ENCODE assay signal across 9 mouse cellular contexts in the genomic region with DNA sequence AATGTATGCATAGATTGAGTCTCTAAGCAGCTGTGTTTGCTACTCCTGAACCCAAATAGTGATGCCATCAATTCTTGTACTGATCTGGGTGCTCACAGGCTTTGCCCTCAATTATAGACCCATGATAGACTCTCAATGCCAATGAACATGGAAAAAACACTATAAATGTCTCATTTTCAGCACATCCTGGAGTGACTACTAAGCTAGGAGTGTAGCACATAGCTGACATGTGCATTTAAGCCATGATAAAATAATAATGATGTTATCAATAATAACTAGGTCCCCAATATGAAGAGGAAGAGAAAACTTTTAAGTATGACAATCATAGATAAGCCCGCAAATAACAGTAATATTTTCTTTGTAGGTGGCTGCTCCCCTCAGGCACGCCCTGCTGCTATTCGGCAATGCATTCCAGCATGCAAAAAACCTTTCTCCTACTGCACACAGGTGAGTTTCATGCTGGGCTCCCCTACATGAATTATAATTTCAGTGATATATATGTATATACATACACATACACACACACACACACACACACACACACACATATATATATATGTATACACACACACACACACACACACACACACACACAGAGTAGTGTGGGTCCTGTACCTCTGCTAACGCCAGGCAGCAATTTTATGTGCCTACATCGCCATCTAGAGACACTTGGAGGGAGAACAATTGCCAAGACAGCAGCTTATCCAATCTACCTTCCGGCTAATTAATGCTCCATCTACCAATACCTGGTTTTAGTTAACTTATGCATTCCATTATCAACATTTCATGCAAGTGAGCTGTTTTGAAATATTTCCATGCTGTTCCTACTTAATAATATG.
DNase-seq lines count a peak whose midpoint lies in the region; ATAC-seq and TF ChIP-seq lines count a peak whose summit lies in the region.
"Had no signal": no experiment of that assay in that cellular context is flagged by ENCODE, and none has a peak within 500 bp of the region (broad histone marks: within the 10 kb centered on the region; RNA-seq: fewer than 3 reads in every experiment).

No protein-coding gene starts in this region.

- intact Hi-C loops in gastrocnemius, postnatal 14 days (cut with DNase I; ENCODE audit: low total_unique reads) = no loop called here

- H3K4me3 ChIP-seq in heart, embryonic 10.5 days = no peak overlapping the region
- no peak overlapping the region for H3K4me3 ChIP-seq in forebrain, embryonic 14.5 days (ENCODE audit: low read depth, low read length)
- H3K4me3 ChIP-seq in liver, postnatal 0 days (ENCODE audit: low read depth, low read length) = no peak overlapping the region

- peak; percentile 75 for ATAC-seq in forebrain, embryonic 14.5 days
- ATAC-seq in liver, postnatal 0 days = no peak

- TF ChIP-seq CTCF in brain, embryonic 14.5 days (IDR thresholded peaks at IDR 0.05; ENCODE audit: borderline replicate concordance, extremely low read depth, insufficient read depth, insufficient read length) = peak; percentile 67; the same call in 1 of the 2 replicates
- TF ChIP-seq CTCF in liver, postnatal 0 days (IDR thresholded peaks at IDR 0.05; ENCODE audit: low read depth) = peak; percentile 61

- H3K9me3 ChIP-seq in heart, embryonic 10.5 days = no peaks in the 10 kb centered on the region
- no peaks in the 10 kb centered on the region for H3K9me3 ChIP-seq in forebrain, embryonic 14.5 days (replicated peaks; ENCODE audit: control insufficient read depth, low read length)
- no peaks in the 10 kb centered on the region for H3K9me3 ChIP-seq in liver, postnatal 0 days (ENCODE audit: low read length)

- no peaks in the 10 kb centered on the region for H3K4me1 ChIP-seq in heart, embryonic 10.5 days
- no peaks in the 10 kb centered on the region for H3K4me1 ChIP-seq in forebrain, embryonic 14.5 days (ENCODE audit: control insufficient read depth, insufficient read depth, low read length)
- no peaks in the 10 kb centered on the region for H3K4me1 ChIP-seq in liver, postnatal 0 days (ENCODE audit: insufficient read depth)

- no peak for TF ChIP-seq EP300 in liver, postnatal 0 days (IDR thresholded peaks at IDR 0.05; ENCODE audit: low read depth)

- H3K27ac ChIP-seq in heart, embryonic 10.5 days = no peak overlapping the region
- no peak overlapping the region for H3K27ac ChIP-seq in forebrain, embryonic 14.5 days (ENCODE audit: low read depth, low read length)
- no peak overlapping the region for H3K27ac ChIP-seq in liver, postnatal 0 days (ENCODE audit: low read depth)
- H3K27ac ChIP-seq: macrophage had no signal

- TF ChIP-seq POLR2A in brain, embryonic 14.5 days (IDR thresholded peaks at IDR 0.05; ENCODE audit: borderline replicate concordance, extremely low read depth, insufficient read depth, insufficient read length, poor library complexity, severe bottlenecking) = no peak

- 45% methylated on average over 6 of the region's 6 CpGs for WGBS in heart, embryonic 10.5 days
- 47% methylated on average over 6 of the region's 6 CpGs for WGBS in forebrain, embryonic 14.5 days
- 41% methylated on average over 6 of the region's 6 CpGs for WGBS in liver, postnatal 0 days (ENCODE audit: insufficient replicate concordance)

- H3K9ac ChIP-seq in forebrain, embryonic 14.5 days (ENCODE audit: low read length) = no peak overlapping the region
- no peak overlapping the region for H3K9ac ChIP-seq in liver, postnatal 0 days (replicated peaks)

- peak; percentile 46 for DNase-seq in heart, postnatal 4 days
- no peak for DNase-seq in heart, embryonic 10.5 days (ENCODE audit: low spot score)
- DNase-seq in brain, embryonic 14.5 days (ENCODE audit: low read depth) = peak; percentile 86
- peak; percentile 82 for DNase-seq in forebrain, embryonic 14.5 days (ENCODE audit: low spot score)
- peak; percentile 34 for DNase-seq in kidney, postnatal 14 days
- peak; percentile 24 for DNase-seq in liver, postnatal 0 days
- DNase-seq in right cerebral cortex, postnatal 25 days = peak; percentile 27
- DNase-seq in gastrocnemius, postnatal 14 days = no peak

- no peak overlapping the region for H3K4me2 ChIP-seq in forebrain, embryonic 14.5 days (ENCODE audit: low read length)
- no peak overlapping the region for H3K4me2 ChIP-seq in liver, postnatal 0 days (ENCODE audit: low read depth, low read length)

- H3K36me3 ChIP-seq in heart, embryonic 10.5 days = no peaks in the 10 kb centered on the region
- no peaks in the 10 kb centered on the region for H3K36me3 ChIP-seq in forebrain, embryonic 14.5 days (ENCODE audit: control insufficient read depth, insufficient read depth, low read length)
- no peaks in the 10 kb centered on the region for H3K36me3 ChIP-seq in liver, postnatal 0 days (replicated peaks; ENCODE audit: insufficient read depth, low read length)

- H3K27me3 ChIP-seq in heart, embryonic 10.5 days (ENCODE audit: insufficient read depth, poor library complexity, severe bottlenecking) = no peaks in the 10 kb centered on the region
- no peaks in the 10 kb centered on the region for H3K27me3 ChIP-seq in forebrain, embryonic 14.5 days (replicated peaks; ENCODE audit: control insufficient read depth, insufficient read depth, low read length)
- H3K27me3 ChIP-seq in liver, postnatal 0 days (ENCODE audit: insufficient read depth, low read length) = no peaks in the 10 kb centered on the region

Comparison
In these comparisons a context has a peak if more than half of its experiments do, and no peak if none do; other contexts are left out.
1. DNase-seq: peak in heart, postnatal 4 days (single experiment), brain, embryonic 14.5 days (single experiment), forebrain, embryonic 14.5 days (single experiment), kidney, postnatal 14 days (single experiment), liver, postnatal 0 days (single experiment) and right cerebral cortex, postnatal 25 days (single experiment); none in heart, embryonic 10.5 days (single experiment) and gastrocnemius, postnatal 14 days (single experiment).